Mouse (Mus musculus) heart, embryonic 15.5 days (tissue): Measurements from ENCODE around the gene Prl5a1. TPM values are rescaled to one million over a fixed set of nuclear protein-coding genes. Genes with fewer than 3 reads are reported as not detected.

Source experiments
- ATAC-seq: fragments of 200-750 bp; cut with Nextera tagmentation; replicated peaks from 2 replicates; pipeline ENCODE4 v1.8.0; 2017; ENCODE audit warnings: low read depth, moderate TSS enrichment; ENCODE audit not compliant: insufficient number of reproducible peaks, insufficient read depth, low FRiP score
- H3K27ac ChIP-seq: fragments of 300-500 bp; sonication (generic); 2 replicates; pipeline ENCODE4 v1.5.1; 2015; ENCODE audit warnings: mild to moderate bottlenecking, inconsistent platforms
- H3K27me3 ChIP-seq: fragments of 300-500 bp; sonication (generic); 2 replicates; pipeline ENCODE4 v1.6.1; 2015; ENCODE audit warnings: inconsistent platforms
- H3K36me3 ChIP-seq: fragments of 300-500 bp; sonication (generic); 2 replicates; pipeline ENCODE4 v1.6.1; 2015; ENCODE audit warnings: mild to moderate bottlenecking, inconsistent platforms
- H3K4me1 ChIP-seq: fragments of 300-500 bp; sonication (generic); replicated peaks from 2 replicates; pipeline ENCODE4 v1.6.1; 2015; ENCODE audit warnings: inconsistent platforms
- H3K4me2 ChIP-seq: fragments of 300-500 bp; sonication (generic); 2 replicates; pipeline ENCODE4 v1.6.1; 2015; ENCODE audit warnings: inconsistent platforms, mild to moderate bottlenecking, moderate library complexity
- H3K4me3 ChIP-seq: fragments of 300-500 bp; sonication (generic); 2 replicates; pipeline ENCODE4 v1.5.1; 2015; ENCODE audit warnings: mild to moderate bottlenecking, inconsistent platforms
- H3K9ac ChIP-seq: fragments of 300-500 bp; sonication (generic); 2 replicates; pipeline ENCODE4 v1.6.1; 2015; ENCODE audit warnings: mild to moderate bottlenecking, inconsistent platforms
- H3K9me3 ChIP-seq: fragments of 300-500 bp; sonication (generic); replicated peaks from 2 replicates; pipeline ENCODE4 v1.6.1; 2016; ENCODE audit warnings: inconsistent platforms
- WGBS: fragments of 180-500 bp; shearing (Covaris S2); methylation state at CpG from one replicate; pipeline ENCODE4 v1.1.7; 2015; ENCODE audit warnings: mixed read lengths; 5-methylcytosine and 5-hydroxymethylcytosine counted together
- polyA plus RNA-seq: library from polyadenylated mRNA; unstranded; fragments of >200 nt; fragmentation: Nextera tagmentation; extraction: Ambion mirVana; gene quantifications from 2 replicates; pipeline ENCODE4 v1.2.1, GENCODE M21; 2015

Gene Prl5a1
- not detected in 2 replicates for polyA plus RNA-seq

DNA sequence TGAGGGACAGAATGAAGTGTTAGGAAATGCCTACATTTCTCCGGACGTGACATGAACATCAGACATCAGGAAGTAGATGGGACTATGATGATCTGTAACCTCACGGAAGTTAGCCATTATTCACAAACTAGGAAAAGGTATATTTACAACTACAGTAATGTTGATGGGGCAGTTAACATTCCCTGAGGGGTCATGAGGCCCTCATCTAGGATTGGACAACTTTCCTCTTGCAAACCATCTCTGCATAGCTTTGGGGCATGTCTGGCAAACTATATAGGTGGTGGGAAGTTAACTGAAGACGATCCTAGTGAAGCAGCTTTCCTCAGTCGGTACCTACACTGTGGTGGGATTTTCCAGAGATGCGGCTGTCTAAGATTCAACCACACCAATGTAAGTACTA is at the start of gene Prl5a1:
Gene Prl5a1 (plus strand): TSS at position 301 of the 400 bp plus-strand sequence.
- no peaks in the 10 kb centered on the region for H3K27me3 ChIP-seq
- 85% methylated on average over 6 of the region's 6 CpGs for WGBS
- no peak within 1 kb of the TSS for H3K4me2 ChIP-seq
- H3K4me1 ChIP-seq = no peaks in the 10 kb centered on the region
- no peaks in the 10 kb centered on the region for H3K36me3 ChIP-seq
- no peak within 1 kb of the TSS for H3K9ac ChIP-seq
- no peaks in the 10 kb centered on the region for H3K9me3 ChIP-seq
- ATAC-seq = no peak
- H3K27ac ChIP-seq = no peak within 1 kb of the TSS
- H3K4me3 ChIP-seq = no peak within 1 kb of the TSS

DNA sequence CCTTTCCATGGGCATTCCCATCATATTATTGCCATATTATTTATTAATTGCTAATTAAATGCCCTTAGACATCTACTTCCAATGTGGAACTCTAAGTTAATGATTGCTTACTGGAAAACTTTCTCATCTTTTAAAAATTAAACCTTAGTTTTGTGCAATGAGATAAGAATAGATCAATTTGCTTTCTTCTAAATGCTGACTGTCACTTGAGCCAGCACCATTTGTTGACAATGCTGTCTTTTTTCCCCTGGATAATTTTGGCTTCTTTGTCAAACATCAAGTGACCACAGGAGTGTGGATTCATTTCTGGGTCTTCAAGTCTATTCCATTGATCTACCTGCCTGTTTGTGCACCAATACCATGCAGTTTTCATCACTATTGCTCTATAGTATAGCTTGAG is 46.1 kb upstream of the Prl5a1 start:
- H3K9ac ChIP-seq = no peak overlapping the region
- no peak overlapping the region for H3K27ac ChIP-seq
- ATAC-seq = no peak
- no peaks in the 10 kb centered on the region for H3K9me3 ChIP-seq
- no peaks in the 10 kb centered on the region for H3K36me3 ChIP-seq
- H3K4me1 ChIP-seq = no peaks in the 10 kb centered on the region
- H3K27me3 ChIP-seq = no peaks in the 10 kb centered on the region
- H3K4me3 ChIP-seq = no peak overlapping the region
- no peak overlapping the region for H3K4me2 ChIP-seq

DNA sequence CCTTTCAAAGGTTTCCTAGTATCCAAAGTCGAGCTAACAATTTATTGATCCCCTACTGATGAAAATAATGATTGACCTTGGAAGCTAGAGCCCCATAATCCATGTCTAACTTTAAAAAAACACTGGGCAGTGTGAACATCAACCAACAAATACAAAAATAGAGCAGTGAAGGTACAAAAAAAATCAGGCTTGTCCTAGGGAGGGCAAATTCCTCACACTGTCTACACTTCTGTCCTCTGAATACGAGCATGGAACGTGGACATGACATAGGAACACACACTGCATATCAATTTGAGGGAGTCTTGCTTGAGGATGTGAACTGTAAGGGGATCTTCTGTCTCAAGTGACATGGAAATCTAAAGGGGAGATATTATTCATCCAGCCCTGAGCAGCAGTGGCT is 33.7 kb upstream of the Prl5a1 start:
- Histone ChIP-seq H3K36me3 (no peaks in the 10 kb centered on the region), H3K9ac (no peak overlapping the region), H3K27me3 (no peaks in the 10 kb centered on the region), H3K9me3 (no peaks in the 10 kb centered on the region), H3K4me3 (no peak overlapping the region), H3K4me1 (no peaks in the 10 kb centered on the region), H3K27ac (no peak overlapping the region), H3K4me2 (no peak overlapping the region)
- WGBS = 76% methylated on average over 3 of the region's 3 CpGs
- ATAC-seq = no peak

DNA sequence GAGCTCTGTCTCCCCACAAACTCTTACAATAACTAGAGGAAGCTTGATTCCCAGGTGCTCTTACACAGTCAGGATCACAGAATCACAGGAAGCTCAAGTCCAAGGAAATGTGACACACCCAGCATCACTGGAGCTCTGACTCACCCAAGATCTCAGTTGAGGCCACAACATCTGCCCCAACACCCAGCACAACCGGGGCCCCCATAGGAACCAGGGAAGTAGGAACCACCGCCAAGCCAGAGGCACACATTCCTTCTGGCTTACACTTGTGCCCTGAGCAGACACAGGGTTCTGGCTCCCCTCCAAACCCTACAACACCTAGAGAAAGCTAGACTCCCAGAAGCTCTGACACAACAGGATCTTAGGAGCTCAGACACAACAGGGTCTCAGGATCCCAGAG is 9.5 kb upstream of the Prl5a1 start:
- Histone ChIP-seq H3K27ac (no peak overlapping the region), H3K9ac (no peak overlapping the region), H3K27me3 (no peaks in the 10 kb centered on the region), H3K4me1 (no peaks in the 10 kb centered on the region), H3K36me3 (no peaks in the 10 kb centered on the region), H3K9me3 (no peaks in the 10 kb centered on the region), H3K4me3 (no peak overlapping the region), H3K4me2 (no peak overlapping the region)
- 50% methylated on average over 2 of the region's 2 CpGs for WGBS
- no peak; the same call in 1 of the 2 replicates for ATAC-seq

DNA sequence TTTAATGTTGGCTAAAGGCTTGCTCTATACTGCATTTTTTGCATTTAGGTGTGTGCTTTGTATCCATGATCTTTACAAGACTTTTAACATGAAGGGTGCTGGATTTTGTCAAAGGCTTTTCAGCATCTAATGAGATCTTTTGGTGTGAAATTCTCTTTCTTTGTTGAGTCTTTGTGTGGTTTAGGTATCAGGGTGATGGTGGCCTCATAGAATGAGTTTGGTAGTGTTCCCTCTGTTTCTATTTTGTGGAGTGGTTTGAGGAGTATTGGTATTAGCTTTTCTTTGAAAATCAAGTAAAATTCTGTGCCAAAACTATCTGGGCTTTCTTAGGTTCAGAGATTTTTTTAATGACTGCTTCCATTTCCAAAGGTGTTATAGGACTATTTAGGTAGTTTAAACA is 6.5 kb upstream of the Prl5a1 start:
- Histone ChIP-seq H3K4me2 (no peak overlapping the region), H3K4me1 (no peaks in the 10 kb centered on the region), H3K9ac (no peak overlapping the region), H3K27me3 (no peaks in the 10 kb centered on the region), H3K4me3 (no peak overlapping the region), H3K27ac (no peak overlapping the region), H3K9me3 (no peaks in the 10 kb centered on the region), H3K36me3 (no peaks in the 10 kb centered on the region)
- no peak for ATAC-seq

Other genes with a start within 250 kb of the Prl5a1 start
- not detected in 2 replicates for gene Prl4a1, start 126.3 kb upstream of the Prl5a1 start, polyA plus RNA-seq
- 4.3 TPM in 2 replicates for gene Gm11361, start 115.0 kb downstream of the Prl5a1 start, polyA plus RNA-seq